Mouse (Mus musculus): Measurements from ENCODE around the gene Igsf8. TPM values are rescaled to one million over a fixed set of nuclear protein-coding genes. Genes with fewer than 3 reads are reported as not detected.

Gene Igsf8
- polyA plus RNA-seq, 1 experiment from 2014 or later: 64.7 TPM

- no peaks in the 10 kb centered on the region; the same call in 1 of the 2 replicates for H3K4me1 ChIP-seq (replicated peaks; ENCODE audit: control insufficient read depth, insufficient read depth, low read length)
- ATAC-seq (ENCODE audit: low FRiP score) (no peak), DNase-seq (ENCODE audit: low spot score) (no peak)
- no peaks in the 10 kb centered on the region for H3K9me3 ChIP-seq (ENCODE audit: control insufficient read depth, low read length)
- no peak within 1 kb of the TSS for H3K9ac ChIP-seq
- no peak within 1 kb of the TSS for H3K4me2 ChIP-seq (replicated peaks)
- no peak within 1 kb of the TSS for H3K27ac ChIP-seq
- H3K4me3 ChIP-seq (replicated peaks; ENCODE audit: low read length): no peak within 1 kb of the TSS
- no peaks in the 10 kb centered on the region for H3K27me3 ChIP-seq (ENCODE audit: control insufficient read depth, insufficient read depth, low read length)
- WGBS: 92% methylated on average over 6 of the region's 6 CpGs
- no peaks in the 10 kb centered on the region for H3K36me3 ChIP-seq (replicated peaks; ENCODE audit: control insufficient read depth, insufficient read depth)
Measured at GRCm38 (mm10) chr1:172258314-172258713, 3.1 kb upstream of the Igsf8 start, which contains the start of gene Atp1a4. TSS of gene Atp1a4 (minus strand) at chr1:172258414.

- Histone ChIP-seq H3K4me3 (replicated peaks; ENCODE audit: low read length) (no peak overlapping the region), H3K4me1 (replicated peaks; ENCODE audit: control insufficient read depth, insufficient read depth, low read length) (peaks cover 3% of the 10 kb centered on the region; the same call in 1 of the 2 replicates), H3K27ac (no peak overlapping the region), H3K9me3 (ENCODE audit: control insufficient read depth, low read length) (no peaks in the 10 kb centered on the region), H3K4me2 (replicated peaks) (no peak overlapping the region), H3K27me3 (ENCODE audit: control insufficient read depth, insufficient read depth, low read length) (no peaks in the 10 kb centered on the region), H3K9ac (no peak overlapping the region), H3K36me3 (replicated peaks; ENCODE audit: control insufficient read depth, insufficient read depth) (no peaks in the 10 kb centered on the region)
- DNase-seq (ENCODE audit: low spot score) (no peak), ATAC-seq (ENCODE audit: low FRiP score) (peak; percentile 46; the same call in 1 of the 2 replicates)
- WGBS: 66% methylated on average over 3 of the region's 3 CpGs
Measured at GRCm38 (mm10) chr1:172271208-172271607, 9.8 kb downstream of the Igsf8 start.

GRCm38 (mm10) chr1:172271765-172272164 lies 10.3 kb downstream of the Igsf8 start:
- H3K27ac ChIP-seq: no peak overlapping the region

DNA sequence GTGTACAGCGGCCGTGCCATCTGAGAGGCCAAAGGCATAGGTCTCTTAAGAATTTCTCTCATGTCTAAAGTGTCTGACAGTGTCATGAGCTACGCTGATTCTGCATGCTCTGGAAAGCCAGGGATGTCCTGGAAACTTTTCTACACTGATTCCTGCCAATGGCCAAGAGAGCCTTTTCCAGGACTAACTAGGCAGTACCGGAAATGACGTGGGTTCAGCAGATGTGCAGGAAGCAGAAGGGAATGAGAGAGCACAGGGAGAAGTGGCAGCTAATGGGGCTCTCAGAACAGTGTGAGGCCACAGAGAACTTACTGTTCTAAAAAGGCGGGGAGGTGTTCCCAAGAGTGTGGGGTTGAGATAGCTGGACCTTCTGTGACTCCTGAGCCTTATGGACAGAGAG lies 11.9 kb downstream of the Igsf8 start:
- no peaks in the 10 kb centered on the region for H3K36me3 ChIP-seq (replicated peaks; ENCODE audit: control insufficient read depth, insufficient read depth)
- DNase-seq (ENCODE audit: low spot score): no peak
- 93% methylated on average over 6 of the region's 6 CpGs for WGBS
- no peaks in the 10 kb centered on the region for H3K9me3 ChIP-seq (ENCODE audit: control insufficient read depth, low read length)
- no peak overlapping the region for H3K4me3 ChIP-seq (replicated peaks; ENCODE audit: low read length)
- H3K4me1 ChIP-seq (replicated peaks; ENCODE audit: control insufficient read depth, insufficient read depth, low read length): peaks cover 3% of the 10 kb centered on the region; the same call in 1 of the 2 replicates
- ATAC-seq (ENCODE audit: low FRiP score): no peak
- H3K27ac ChIP-seq: no peak overlapping the region
- H3K27me3 ChIP-seq (ENCODE audit: control insufficient read depth, insufficient read depth, low read length): no peaks in the 10 kb centered on the region
- H3K9ac ChIP-seq: no peak overlapping the region
- no peak overlapping the region for H3K4me2 ChIP-seq (replicated peaks)

More at GRCm38 (mm10) chr1:172271765-172272164, 10.3 kb downstream of the Igsf8 start:
- H3K9ac ChIP-seq: no peak overlapping the region
- no peaks in the 10 kb centered on the region for H3K9me3 ChIP-seq (ENCODE audit: control insufficient read depth, low read length)
- no peaks in the 10 kb centered on the region for H3K27me3 ChIP-seq (ENCODE audit: control insufficient read depth, insufficient read depth, low read length)
- 34% methylated on average over 10 of the region's 10 CpGs for WGBS
- no peak overlapping the region for H3K4me2 ChIP-seq (replicated peaks)
- DNase-seq (ENCODE audit: low spot score) (peak; percentile 50), ATAC-seq (ENCODE audit: low FRiP score) (peak; percentile 75; the same call in 1 of the 2 replicates)
- peaks cover 3% of the 10 kb centered on the region; the same call in 1 of the 2 replicates for H3K4me1 ChIP-seq (replicated peaks; ENCODE audit: control insufficient read depth, insufficient read depth, low read length)
- no peak overlapping the region for H3K4me3 ChIP-seq (replicated peaks; ENCODE audit: low read length)
- H3K36me3 ChIP-seq (replicated peaks; ENCODE audit: control insufficient read depth, insufficient read depth): no peaks in the 10 kb centered on the region

DNA sequence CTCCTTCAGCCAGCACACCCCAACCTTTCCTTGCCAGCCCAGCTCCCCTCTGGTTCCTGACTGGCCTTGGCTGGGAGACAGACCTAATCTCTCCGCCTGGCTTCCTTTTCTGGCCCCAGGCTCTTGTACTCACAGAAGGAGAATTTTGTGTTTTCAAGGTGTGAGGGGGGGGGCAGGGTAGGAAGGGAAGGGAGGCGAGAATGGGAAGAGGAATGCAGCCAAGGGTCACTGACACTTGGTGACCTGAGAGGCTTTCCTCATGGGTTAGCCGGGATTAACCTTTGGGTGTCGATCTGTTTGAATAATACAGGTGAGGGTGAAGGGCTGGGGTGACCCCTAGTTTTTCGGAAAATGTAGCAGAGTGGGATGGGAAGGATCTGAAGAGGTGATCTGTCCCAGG lies 12.7 kb downstream of the Igsf8 start:
- Histone ChIP-seq H3K36me3 (replicated peaks; ENCODE audit: control insufficient read depth, insufficient read depth) (no peaks in the 10 kb centered on the region), H3K27ac (no peak overlapping the region), H3K27me3 (ENCODE audit: control insufficient read depth, insufficient read depth, low read length) (no peaks in the 10 kb centered on the region), H3K9me3 (ENCODE audit: control insufficient read depth, low read length) (no peaks in the 10 kb centered on the region), H3K4me2 (replicated peaks) (no peak overlapping the region), H3K4me3 (replicated peaks; ENCODE audit: low read length) (no peak overlapping the region), H3K9ac (no peak overlapping the region), H3K4me1 (replicated peaks; ENCODE audit: control insufficient read depth, insufficient read depth, low read length) (peaks cover 3% of the 10 kb centered on the region; the same call in 1 of the 2 replicates)
- WGBS: 73% methylated on average over 5 of the region's 5 CpGs
- ATAC-seq (ENCODE audit: low FRiP score) (no peak), DNase-seq (ENCODE audit: low spot score) (no peak)

DNA sequence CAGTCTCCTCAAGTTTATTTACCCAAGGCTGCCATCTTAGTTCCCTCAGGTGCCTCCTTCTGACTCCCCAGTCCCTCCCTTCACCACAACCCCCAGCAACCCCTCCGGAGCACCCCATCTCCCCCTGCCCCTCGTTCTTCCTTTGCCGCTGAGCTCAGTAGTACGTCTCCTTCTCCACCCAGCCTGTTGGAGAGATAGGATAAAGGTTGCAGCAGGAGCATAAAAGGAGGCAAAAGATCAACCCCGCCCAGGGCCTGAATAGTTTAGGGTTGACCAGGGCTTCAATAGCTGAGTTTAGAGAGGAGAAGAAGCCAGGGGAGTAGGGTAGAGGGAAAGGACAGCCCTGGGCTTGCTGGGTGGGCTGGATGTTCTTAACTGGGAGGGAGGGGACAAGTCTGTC lies 13.1 kb downstream of the Igsf8 start:
- no peak overlapping the region for H3K4me3 ChIP-seq (replicated peaks; ENCODE audit: low read length)
- no peak for ATAC-seq (ENCODE audit: low FRiP score)
- H3K27ac ChIP-seq: no peak overlapping the region
- H3K36me3 ChIP-seq (replicated peaks; ENCODE audit: control insufficient read depth, insufficient read depth): no peaks in the 10 kb centered on the region
- no peaks in the 10 kb centered on the region for H3K27me3 ChIP-seq (ENCODE audit: control insufficient read depth, insufficient read depth, low read length)
- 78% methylated on average over 5 of the region's 5 CpGs for WGBS
- no peak overlapping the region for H3K4me2 ChIP-seq (replicated peaks)
- no peaks in the 10 kb centered on the region for H3K9me3 ChIP-seq (ENCODE audit: control insufficient read depth, low read length)
- DNase-seq (ENCODE audit: low spot score): no peak
- peaks cover 3% of the 10 kb centered on the region; the same call in 1 of the 2 replicates for H3K4me1 ChIP-seq (replicated peaks; ENCODE audit: control insufficient read depth, insufficient read depth, low read length)
- no peak overlapping the region for H3K9ac ChIP-seq

- Histone ChIP-seq H3K36me3 (replicated peaks; ENCODE audit: control insufficient read depth, insufficient read depth) (no peaks in the 10 kb centered on the region), H3K27me3 (ENCODE audit: control insufficient read depth, insufficient read depth, low read length) (no peaks in the 10 kb centered on the region), H3K27ac (no peak overlapping the region), H3K9me3 (ENCODE audit: control insufficient read depth, low read length) (no peaks in the 10 kb centered on the region), H3K4me2 (replicated peaks) (no peak overlapping the region), H3K4me1 (replicated peaks; ENCODE audit: control insufficient read depth, insufficient read depth, low read length) (no peaks in the 10 kb centered on the region), H3K9ac (no peak overlapping the region), H3K4me3 (replicated peaks; ENCODE audit: low read length) (no peak overlapping the region)
- ATAC-seq (ENCODE audit: low FRiP score) (no peak), DNase-seq (ENCODE audit: low spot score) (no peak)
- WGBS: 88% methylated on average over 3 of the region's 3 CpGs
Measured at GRCm38 (mm10) chr1:172277172-172277571, 15.7 kb downstream of the Igsf8 start.

- 93% methylated on average over 13 of the region's 13 CpGs for WGBS
- Histone ChIP-seq H3K27ac (no peak overlapping the region), H3K27me3 (ENCODE audit: control insufficient read depth, insufficient read depth, low read length) (no peaks in the 10 kb centered on the region), H3K36me3 (replicated peaks; ENCODE audit: control insufficient read depth, insufficient read depth) (no peaks in the 10 kb centered on the region), H3K4me2 (replicated peaks) (no peak overlapping the region), H3K9ac (no peak overlapping the region), H3K9me3 (ENCODE audit: control insufficient read depth, low read length) (no peaks in the 10 kb centered on the region), H3K4me1 (replicated peaks; ENCODE audit: control insufficient read depth, insufficient read depth, low read length) (no peaks in the 10 kb centered on the region), H3K4me3 (replicated peaks; ENCODE audit: low read length) (no peak overlapping the region)
- ATAC-seq (ENCODE audit: low FRiP score) (no peak), DNase-seq (ENCODE audit: low spot score) (no peak)
Measured at GRCm38 (mm10) chr1:172278328-172278727, 16.9 kb downstream of the Igsf8 start.

GRCm38 (mm10) chr1:172279768-172280509 lies 18.5 kb downstream of the Igsf8 start:
- 70% methylated on average over 16 of the region's 16 CpGs for WGBS
- Histone ChIP-seq H3K27ac (no peak overlapping the region), H3K27me3 (ENCODE audit: control insufficient read depth, insufficient read depth, low read length) (no peaks in the 10 kb centered on the region), H3K4me3 (replicated peaks; ENCODE audit: low read length) (no peak overlapping the region), H3K4me2 (replicated peaks) (no peak overlapping the region), H3K36me3 (replicated peaks; ENCODE audit: control insufficient read depth, insufficient read depth) (no peaks in the 10 kb centered on the region), H3K4me1 (replicated peaks; ENCODE audit: control insufficient read depth, insufficient read depth, low read length) (no peaks in the 10 kb centered on the region), H3K9ac (no peak overlapping the region), H3K9me3 (ENCODE audit: control insufficient read depth, low read length) (no peaks in the 10 kb centered on the region)
- DNase-seq (ENCODE audit: low spot score) (no peak), ATAC-seq (ENCODE audit: low FRiP score) (no peak)

Measured in hindbrain, embryonic 14.5 days (tissue).